Mouse (Mus musculus) myocyte (in vitro differentiated cells): Measurements from ENCODE around the gene Glis3.

ENCODE experiments used
- E2F4 ChIP-seq: IDR thresholded peaks from one replicate; pipeline ENCODE4 v1.6.1; 2011; ENCODE audit warnings: mild to moderate bottlenecking, control low read depth, moderate library complexity; ENCODE audit not compliant: insufficient read depth
- MAX ChIP-seq: IDR thresholded peaks from one replicate; pipeline ENCODE4 v1.6.1; 2011; ENCODE audit warnings: low read depth, mild to moderate bottlenecking, control low read depth
- MYOD1 ChIP-seq, 3 experiments: IDR thresholded peaks; one replicate each; pipeline ENCODE4 v1.6.1; 2011; ENCODE audit warnings: control low read depth in 2 of 3, low read depth in 2 of 3, mild to moderate bottlenecking in 2 of 3, moderate library complexity in 1 of 3; ENCODE audit not compliant: insufficient read length in 2 of 3, control insufficient read depth in 1 of 3
- MYOG ChIP-seq, 3 experiments: IDR thresholded peaks; one replicate each; pipeline ENCODE4 v1.6.1; 2011; ENCODE audit warnings: control low read depth in 2 of 3, low read depth in 2 of 3, mild to moderate bottlenecking in 2 of 3; ENCODE audit not compliant: insufficient read length in 2 of 3, control insufficient read depth in 1 of 3, insufficient read depth in 1 of 3
- POLR2A ChIP-seq: IDR thresholded peaks from one replicate; pipeline ENCODE4 v1.6.1; 2011; ENCODE audit warnings: low read depth, mild to moderate bottlenecking, control low read depth, moderate library complexity; ENCODE audit not compliant: insufficient read length
- POLR2AphosphoS2 ChIP-seq: IDR thresholded peaks from one replicate; pipeline ENCODE4 v1.6.1; 2011; ENCODE audit warnings: low read depth, control low read depth; ENCODE audit not compliant: insufficient read length
- REST ChIP-seq: IDR thresholded peaks from one replicate; pipeline ENCODE4 v1.6.1; 2011; ENCODE audit warnings: mild to moderate bottlenecking, control low read depth, moderate library complexity; ENCODE audit not compliant: insufficient read depth, insufficient read length
- SRF ChIP-seq: IDR thresholded peaks from one replicate; pipeline ENCODE4 v1.6.1; 2011; ENCODE audit warnings: low read depth; ENCODE audit not compliant: control insufficient read depth, insufficient read length
- TCF12 ChIP-seq: IDR thresholded peaks from one replicate; pipeline ENCODE4 v1.6.1; 2011; ENCODE audit warnings: mild to moderate bottlenecking, control low read depth; ENCODE audit not compliant: poor library complexity, insufficient read depth, severe bottlenecking
- USF1 ChIP-seq: IDR thresholded peaks from one replicate; pipeline ENCODE4 v1.6.1; 2011; ENCODE audit warnings: low read depth, mild to moderate bottlenecking, control low read depth, moderate library complexity

DNA sequence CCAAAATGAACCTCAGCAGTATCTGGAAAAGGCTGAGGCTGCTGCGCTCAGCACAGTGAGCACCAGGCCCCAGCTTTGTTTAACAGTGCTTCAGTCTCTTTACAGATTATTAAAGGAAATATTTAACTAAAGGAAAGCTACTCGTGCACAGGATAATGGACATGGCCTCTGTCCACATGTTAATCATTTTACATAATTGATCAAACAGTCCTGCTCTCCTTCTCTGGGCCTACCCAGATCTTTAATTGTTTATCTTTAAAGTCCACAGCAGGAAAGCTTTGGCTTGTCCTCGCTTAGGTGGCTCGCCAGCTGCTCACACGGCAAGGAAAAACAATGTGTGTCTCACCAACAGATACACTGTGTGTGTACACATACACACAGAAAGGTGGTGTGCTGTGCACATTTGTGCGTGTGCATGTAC lies 159.1 kb downstream of the Glis3 start:
- TF ChIP-seq POLR2AphosphoS2 (no peak), MYOG (IDR thresholded peaks at IDR 0.05; ENCODE audit: control insufficient read depth in 1 of 3, insufficient read depth in 1 of 3, insufficient read length in 2 of 3, low read depth in 2 of 3) (no peak), E2F4 (no peak), USF1 (no peak), SRF (no peak), MYOD1 (IDR thresholded peaks at IDR 0.05; ENCODE audit: control insufficient read depth in 1 of 3, insufficient read length in 2 of 3, low read depth in 2 of 3) (no peak), POLR2A (no peak), TCF12 (no peak), MAX (no peak), REST (no peak)
